Mouse (Mus musculus): ENCODE results near the gene Rps12-ps3.

GRCm38 (mm10) chr19:59357878-59358277, 35.8 kb downstream of the Rps12-ps3 start:
- no peak for TF ChIP-seq GATA1 (IDR thresholded peaks at IDR 0.05; ENCODE audit: borderline replicate concordance, low read length)
- TF ChIP-seq FLI1 (IDR thresholded peaks at IDR 0.05; ENCODE audit: low read length), result no peak

All from megakaryocyte, embryonic 14.5 days (primary cell).